9 mouse cellular contexts compared by ENCODE assay signal in genomic region chr16:17460254-17460653, GRCm38 (mm10). TPM values are rescaled to one million over a fixed set of nuclear protein-coding genes. Genes with fewer than 3 reads are reported as not detected.
DNase-seq lines count a peak whose midpoint lies in the region; ATAC-seq and TF ChIP-seq lines count a peak whose summit lies in the region.
"Had no signal": no experiment of that assay in that cellular context is flagged by ENCODE, and none has a peak within 500 bp of the region (broad histone marks: within the 10 kb centered on the region; RNA-seq: fewer than 3 reads in every experiment).

No protein-coding gene starts in this region.

- no peaks in the 10 kb centered on the region for H3K9me3 ChIP-seq in forebrain, embryonic 12.5 days
- H3K9me3 ChIP-seq: heart, embryonic 13.5 days had no signal

- peaks cover 44% of the 10 kb centered on the region for H3K36me3 ChIP-seq in forebrain, embryonic 12.5 days (replicated peaks)

- peak; percentile 56 for TF ChIP-seq CTCF in gastrocnemius, adult 2 months (IDR thresholded peaks at IDR 0.05)

- intact Hi-C loops in gastrocnemius, adult 2 months (cut with DNase I): no loop called here
- intact Hi-C loops in gastrocnemius, postnatal 14 days (cut with DNase I; ENCODE audit: low total_unique reads): no loop called here

- no peak for DNase-seq in gastrocnemius, adult 2 months
- DNase-seq in gastrocnemius, postnatal 14 days: no peak
- DNase-seq in CD4-positive helper T cell, adult 2 months (ENCODE audit: low read depth, low spot score): peak; percentile 60
- DNase-seq in gastrocnemius, postnatal 25 days: no peak
- DNase-seq in urinary bladder, adult 18-20 months (ENCODE audit: low spot score in 2 of 2): no peak

- no peak overlapping the region for H3K4me3 ChIP-seq in gastrocnemius, adult 2 months
- no peak overlapping the region for H3K4me3 ChIP-seq in forebrain, embryonic 12.5 days (replicated peaks)
- H3K4me3 ChIP-seq: heart, embryonic 13.5 days had no signal

- H3K27me3 ChIP-seq in forebrain, embryonic 12.5 days: no peaks in the 10 kb centered on the region
- H3K27me3 ChIP-seq: heart, embryonic 13.5 days had no signal

- WGBS in forebrain, embryonic 12.5 days: 92% methylated on average over 4 of the region's 4 CpGs

- no peak overlapping the region for H3K27ac ChIP-seq in gastrocnemius, adult 2 months
- H3K27ac ChIP-seq in forebrain, embryonic 12.5 days: no peak overlapping the region
- H3K27ac ChIP-seq: heart, embryonic 13.5 days had no signal

- ATAC-seq in erythroblast, adult 5-6 weeks (replicated peaks; ENCODE audit: low FRiP score, poor library complexity, severe bottlenecking): peak; percentile 76
- ATAC-seq in monocyte, adult 5-6 weeks (replicated peaks; ENCODE audit: insufficient number of reproducible peaks, low FRiP score, low TSS enrichment, poor library complexity, severe bottlenecking): 0 out of 2 replicates have a peak, but pooled peaks have one; percentile 47
- ATAC-seq in forebrain, embryonic 12.5 days (ENCODE audit: low FRiP score): no peak

- no peak overlapping the region for H3K9ac ChIP-seq in forebrain, embryonic 12.5 days
- H3K9ac ChIP-seq: heart, embryonic 13.5 days had no signal

- H3K4me1 ChIP-seq in forebrain, embryonic 12.5 days: peaks cover 9% of the 10 kb centered on the region

- no peak overlapping the region for H3K4me2 ChIP-seq in forebrain, embryonic 12.5 days
- H3K4me2 ChIP-seq: heart, embryonic 13.5 days had no signal

RNA-seq across cellular contexts. Expression of gene Crkl, which starts 8.5 kb away (rescaled TPM):
- 10 to 100 TPM; 21.6 to 28.3 TPM for total RNA-seq in gastrocnemius, adult 2 months (2021)
- total RNA-seq in gastrocnemius, postnatal 14 days (2021): 10 to 100 TPM; 21.0 to 21.2 TPM
- total RNA-seq in erythroblast, adult 5-6 weeks (2015; ENCODE audit: low replicate concordance): 7.7 and 16.3 TPM in 2 replicates
- 8.1 and 16.1 TPM in 2 replicates for total RNA-seq in erythroblast, adult 5-6 weeks (2017; ENCODE audit: low replicate concordance)
- 14.8 to 29.1 TPM (median 28.5 TPM) in 3 replicates for total RNA-seq in monocyte, adult 5-6 weeks (2017)
- total RNA-seq in gastrocnemius, postnatal 25 days (2021): 10 to 100 TPM; 19.2 to 21.6 TPM
- polyA plus RNA-seq in forebrain, embryonic 12.5 days (2016; fragmentation: Nextera tagmentation; extraction: Ambion mirVana): 101 and 117 TPM in 2 replicates

RNA-seq across cellular contexts. Expression of gene Aifm3, which starts 29.2 kb away (rescaled TPM):
- total RNA-seq in gastrocnemius, adult 2 months (2021): under 1 TPM in 1 of 2 experiments, not detected in 1; 0.08 TPM
- total RNA-seq in gastrocnemius, postnatal 14 days (2021): under 1 TPM in 1 of 2 experiments, not detected in 1; 0.13 TPM
- not detected in 2 replicates for total RNA-seq in erythroblast, adult 5-6 weeks (2015; ENCODE audit: low replicate concordance)
- not detected in 2 replicates for total RNA-seq in erythroblast, adult 5-6 weeks (2017; ENCODE audit: low replicate concordance)
- not detected in 3 replicates for total RNA-seq in monocyte, adult 5-6 weeks (2017)
- total RNA-seq in gastrocnemius, postnatal 25 days (2021): under 1 TPM; 0.18 to 0.35 TPM
- 6.8 and 8.3 TPM in 2 replicates for polyA plus RNA-seq in forebrain, embryonic 12.5 days (2016; fragmentation: Nextera tagmentation; extraction: Ambion mirVana)

RNA-seq across cellular contexts. Expression of gene Lztr1, which starts 48.2 kb away (rescaled TPM):
- 10 to 100 TPM; 25.2 to 25.9 TPM for total RNA-seq in gastrocnemius, adult 2 months (2021)
- total RNA-seq in gastrocnemius, postnatal 14 days (2021): 10 to 100 TPM; 19.0 to 22.0 TPM
- total RNA-seq in erythroblast, adult 5-6 weeks (2015; ENCODE audit: low replicate concordance): 5.2 and 26.1 TPM in 2 replicates
- 10.3 and 22.4 TPM in 2 replicates for total RNA-seq in erythroblast, adult 5-6 weeks (2017; ENCODE audit: low replicate concordance)
- total RNA-seq in monocyte, adult 5-6 weeks (2017): 31.4 to 51.0 TPM (median 39.1 TPM) in 3 replicates
- 10 to 100 TPM; 19.2 to 23.6 TPM for total RNA-seq in gastrocnemius, postnatal 25 days (2021)
- 101 TPM in 2 replicates for polyA plus RNA-seq in forebrain, embryonic 12.5 days (2016; fragmentation: Nextera tagmentation; extraction: Ambion mirVana)

RNA-seq across cellular contexts. Expression of gene Pi4ka, which starts 54.1 kb away (rescaled TPM):
- total RNA-seq in gastrocnemius, adult 2 months (2021): 10 to 100 TPM; 20.2 to 24.3 TPM
- total RNA-seq in gastrocnemius, postnatal 14 days (2021): 10 to 100 TPM; 16.0 to 16.6 TPM
- total RNA-seq in erythroblast, adult 5-6 weeks (2015; ENCODE audit: low replicate concordance): 9.8 and 30.9 TPM in 2 replicates
- total RNA-seq in erythroblast, adult 5-6 weeks (2017; ENCODE audit: low replicate concordance): 9.6 and 17.4 TPM in 2 replicates
- total RNA-seq in monocyte, adult 5-6 weeks (2017): 37.0 to 77.2 TPM (median 57.7 TPM) in 3 replicates
- total RNA-seq in gastrocnemius, postnatal 25 days (2021): 10 to 100 TPM; 15.9 to 20.4 TPM
- 59.7 and 67.8 TPM in 2 replicates for polyA plus RNA-seq in forebrain, embryonic 12.5 days (2016; fragmentation: Nextera tagmentation; extraction: Ambion mirVana)

RNA-seq across cellular contexts. Expression of gene Snap29, which starts 54.5 kb away (rescaled TPM):
- total RNA-seq in gastrocnemius, adult 2 months (2021): 10 to 100 TPM; 18.4 to 25.0 TPM
- total RNA-seq in gastrocnemius, postnatal 14 days (2021): 10 to 100 TPM; 12.1 to 12.7 TPM
- 18.1 and 28.8 TPM in 2 replicates for total RNA-seq in erythroblast, adult 5-6 weeks (2015; ENCODE audit: low replicate concordance)
- total RNA-seq in erythroblast, adult 5-6 weeks (2017; ENCODE audit: low replicate concordance): 27.6 and 29.0 TPM in 2 replicates
- 27.6 to 47.3 TPM (median 45.0 TPM) in 3 replicates for total RNA-seq in monocyte, adult 5-6 weeks (2017)
- 10 to 100 TPM; 15.2 to 16.5 TPM for total RNA-seq in gastrocnemius, postnatal 25 days (2021)
- 15.5 and 16.9 TPM in 2 replicates for polyA plus RNA-seq in forebrain, embryonic 12.5 days (2016; fragmentation: Nextera tagmentation; extraction: Ambion mirVana)
